Mouse (Mus musculus): ENCODE measurements around the gene Gpr179. TPM values are rescaled to one million over a fixed set of nuclear protein-coding genes. Genes with fewer than 3 reads are reported as not detected.
"Not testable (repeated sequence)": the region's sequence is repeated elsewhere in the genome, so short reads cannot be mapped to it uniquely, and the experiment has no call there.

The Gpr179 gene
- total RNA-seq, 1 experiment from 2014 or later = 0.10 TPM

DNA sequence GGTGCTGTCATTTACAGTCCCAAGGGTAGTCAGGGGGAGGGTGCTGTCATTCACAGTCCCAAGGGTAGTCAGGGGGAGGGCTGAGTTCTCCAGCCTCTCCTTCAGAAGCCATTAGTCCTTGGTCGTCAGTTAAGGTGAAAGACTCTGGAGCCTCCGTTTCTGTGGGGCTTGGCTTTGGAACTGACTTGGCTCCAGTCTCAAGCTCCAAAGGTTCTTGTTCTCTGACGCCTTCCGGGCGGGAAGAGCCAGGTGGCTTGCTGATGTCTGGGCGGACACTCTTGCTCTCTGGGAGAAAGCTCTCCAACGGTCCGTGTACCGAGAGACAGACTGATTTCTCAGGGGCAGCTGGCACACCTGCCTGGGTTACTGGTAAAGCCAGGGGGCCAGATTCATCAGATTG is 17.5 kb downstream of the Gpr179 start:
- no peak for ATAC-seq (replicated peaks in 1 of 2; ENCODE audit: insufficient read depth in 1 of 2, low FRiP score in 2 of 2, low TSS enrichment in 1 of 2, low read depth in 1 of 2, poor library complexity in 2 of 2, severe bottlenecking in 2 of 2)

DNA sequence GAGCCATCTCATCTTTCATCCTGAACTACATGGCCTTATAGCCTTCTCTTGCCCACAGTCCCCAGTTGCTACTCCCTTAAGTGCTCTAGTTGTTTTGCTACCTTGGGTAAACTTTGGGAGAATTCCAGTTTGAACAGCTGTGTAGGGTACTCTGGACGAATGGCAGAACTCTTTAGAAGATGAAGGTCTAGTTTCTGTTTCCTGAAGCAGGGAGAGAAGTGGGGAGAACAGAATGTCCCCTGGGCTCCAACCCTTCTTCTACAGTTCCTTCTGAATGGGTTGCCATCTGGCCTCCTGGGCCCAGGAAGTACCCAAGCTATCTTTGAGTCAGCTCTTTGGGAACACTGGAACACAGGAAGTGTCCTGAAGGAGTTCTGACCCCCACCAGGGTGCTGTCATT is 18.0 kb downstream of the Gpr179 start:
- no peak for ATAC-seq (replicated peaks in 1 of 2; ENCODE audit: insufficient read depth in 1 of 2, low FRiP score in 2 of 2, low TSS enrichment in 1 of 2, low read depth in 1 of 2, poor library complexity in 2 of 2, severe bottlenecking in 2 of 2)

DNA sequence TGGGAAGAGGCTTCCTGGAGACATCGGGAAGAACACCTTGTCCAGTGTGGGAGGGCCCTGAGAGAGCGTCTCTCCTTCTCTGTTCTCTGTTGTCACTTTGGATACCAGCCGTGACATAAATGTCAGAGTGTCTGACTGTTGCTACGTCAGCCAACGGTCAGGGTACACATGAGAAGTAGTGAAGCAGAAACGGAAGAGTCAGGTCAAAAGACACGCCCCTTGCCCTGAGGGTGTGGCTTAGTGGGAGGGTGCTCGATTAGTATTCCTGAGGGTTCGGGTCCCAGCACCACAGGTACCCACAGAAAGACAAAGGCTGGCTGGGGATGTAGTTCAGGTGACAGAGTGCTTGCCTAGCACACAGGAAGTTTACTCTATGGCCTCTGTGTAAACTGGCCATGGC is 18.8 kb downstream of the Gpr179 start:
- no peak for ATAC-seq (replicated peaks in 1 of 2; ENCODE audit: insufficient read depth in 1 of 2, low FRiP score in 2 of 2, low TSS enrichment in 1 of 2, low read depth in 1 of 2, poor library complexity in 2 of 2, severe bottlenecking in 2 of 2)

DNA sequence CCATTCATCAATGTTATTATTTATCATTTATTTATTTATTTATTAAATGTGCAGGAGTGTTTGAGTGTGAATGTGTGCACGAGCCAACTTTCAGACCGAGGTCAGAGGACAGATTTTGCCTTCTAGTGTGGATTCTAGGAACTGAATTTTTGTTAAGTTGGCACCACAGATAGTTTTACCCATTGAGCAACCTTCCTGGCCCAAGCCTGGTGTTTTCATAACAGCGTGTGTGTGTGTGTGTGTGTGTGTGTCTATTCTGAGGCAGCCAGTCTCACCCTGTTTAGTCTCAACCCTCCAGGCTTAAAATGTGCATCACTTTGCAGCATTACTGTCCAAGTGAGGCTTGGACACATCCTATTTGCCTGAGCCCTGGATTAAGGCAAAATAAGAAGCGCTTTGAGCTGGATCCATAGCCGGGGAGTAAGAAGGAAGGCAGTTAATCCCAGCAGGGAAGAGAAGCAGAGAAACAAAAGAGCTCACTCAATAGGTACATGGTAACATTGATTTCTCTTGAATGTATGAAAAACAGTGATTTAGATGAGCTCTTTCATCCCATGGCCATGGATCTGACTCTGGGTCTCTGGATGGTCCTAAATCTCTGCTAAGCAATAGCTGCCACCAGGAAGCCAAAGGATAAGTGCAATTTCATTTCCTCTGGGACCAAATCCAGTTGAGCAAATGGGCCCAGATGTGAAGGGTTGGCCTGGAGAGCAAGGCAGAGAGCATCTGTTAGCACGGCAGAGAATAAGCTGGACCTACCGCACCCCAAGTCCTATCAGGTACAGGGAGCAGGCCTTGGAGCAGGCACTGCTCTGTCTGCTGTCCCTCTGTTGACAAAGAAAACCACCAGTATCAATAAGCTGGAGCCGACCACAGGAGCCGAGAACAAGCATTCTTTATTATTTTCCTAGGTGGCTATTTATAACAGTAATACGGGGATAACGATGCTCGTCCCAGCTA is 20.4 kb downstream of the Gpr179 start:
- no peak for ATAC-seq (replicated peaks in 1 of 2; ENCODE audit: insufficient read depth in 1 of 2, low FRiP score in 2 of 2, low TSS enrichment in 1 of 2, low read depth in 1 of 2, poor library complexity in 2 of 2, severe bottlenecking in 2 of 2)

DNA sequence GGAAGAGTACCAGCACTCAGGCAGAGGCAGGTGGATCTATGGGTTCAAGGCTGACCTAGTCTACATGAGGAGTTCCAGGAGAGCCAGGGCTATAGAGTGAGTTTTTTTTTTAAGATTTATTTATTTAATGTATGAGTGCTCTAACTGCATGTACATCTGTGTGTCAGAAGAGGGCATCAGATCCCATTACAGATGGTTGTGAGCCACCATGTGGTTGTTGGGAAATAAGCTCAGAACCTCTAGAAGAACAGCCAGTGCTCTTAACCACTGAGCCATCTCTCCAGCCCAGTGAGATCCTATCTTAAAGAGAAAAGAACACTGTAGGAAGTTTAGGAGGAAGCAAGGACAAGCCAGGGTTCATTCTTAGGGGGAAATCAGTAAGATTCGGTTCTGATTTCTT is 21.6 kb downstream of the Gpr179 start:
- ATAC-seq (replicated peaks in 1 of 2; ENCODE audit: insufficient read depth in 1 of 2, low FRiP score in 2 of 2, low TSS enrichment in 1 of 2, low read depth in 1 of 2, poor library complexity in 2 of 2, severe bottlenecking in 2 of 2) = no peak

DNA sequence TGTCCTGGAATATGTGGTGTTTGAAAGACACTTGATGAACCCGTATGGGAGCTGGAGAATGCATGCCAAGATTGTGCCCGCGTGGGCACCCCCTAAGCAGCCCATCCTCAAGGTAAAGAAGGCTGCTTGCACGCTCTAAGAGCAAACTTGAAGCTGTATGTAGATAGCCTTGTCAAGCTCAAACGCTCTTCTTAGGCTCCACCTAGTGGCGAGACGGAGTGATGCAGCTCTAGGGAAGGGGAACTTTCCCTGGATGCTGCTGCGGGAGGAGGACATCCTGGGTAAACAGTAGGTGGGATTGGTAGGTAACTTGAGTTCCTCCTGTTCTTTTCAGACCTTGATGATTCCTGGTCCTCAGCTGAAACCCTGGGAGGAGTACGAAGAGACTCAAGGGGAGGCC is 23.7 kb downstream of the Gpr179 start:
- peak; percentile 58 to 67 for ATAC-seq (replicated peaks in 1 of 2; ENCODE audit: insufficient read depth in 1 of 2, low FRiP score in 2 of 2, low TSS enrichment in 1 of 2, low read depth in 1 of 2, poor library complexity in 2 of 2, severe bottlenecking in 2 of 2)

DNA sequence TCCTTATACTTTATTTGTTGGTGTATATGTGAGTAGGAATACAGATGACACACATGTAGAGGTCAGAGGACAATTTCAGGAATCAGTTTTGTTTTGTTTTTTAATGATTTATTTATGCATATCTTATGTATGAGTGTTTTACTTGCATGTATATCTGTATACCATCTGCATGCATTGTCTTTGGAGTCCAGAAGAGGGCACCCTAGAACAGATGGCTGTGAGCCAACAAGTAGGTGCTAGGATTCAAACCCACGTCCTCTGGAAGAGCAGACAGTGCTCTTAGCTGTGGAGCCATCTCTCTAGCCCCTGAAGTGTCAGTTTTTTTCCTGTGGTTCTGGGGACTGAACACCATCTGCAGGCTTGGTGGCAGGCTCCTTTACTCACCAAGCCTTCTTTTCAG is 26.7 kb downstream of the Gpr179 start:
- no peak for ATAC-seq (replicated peaks in 1 of 2; ENCODE audit: insufficient read depth in 1 of 2, low FRiP score in 2 of 2, low TSS enrichment in 1 of 2, low read depth in 1 of 2, poor library complexity in 2 of 2, severe bottlenecking in 2 of 2)

DNA sequence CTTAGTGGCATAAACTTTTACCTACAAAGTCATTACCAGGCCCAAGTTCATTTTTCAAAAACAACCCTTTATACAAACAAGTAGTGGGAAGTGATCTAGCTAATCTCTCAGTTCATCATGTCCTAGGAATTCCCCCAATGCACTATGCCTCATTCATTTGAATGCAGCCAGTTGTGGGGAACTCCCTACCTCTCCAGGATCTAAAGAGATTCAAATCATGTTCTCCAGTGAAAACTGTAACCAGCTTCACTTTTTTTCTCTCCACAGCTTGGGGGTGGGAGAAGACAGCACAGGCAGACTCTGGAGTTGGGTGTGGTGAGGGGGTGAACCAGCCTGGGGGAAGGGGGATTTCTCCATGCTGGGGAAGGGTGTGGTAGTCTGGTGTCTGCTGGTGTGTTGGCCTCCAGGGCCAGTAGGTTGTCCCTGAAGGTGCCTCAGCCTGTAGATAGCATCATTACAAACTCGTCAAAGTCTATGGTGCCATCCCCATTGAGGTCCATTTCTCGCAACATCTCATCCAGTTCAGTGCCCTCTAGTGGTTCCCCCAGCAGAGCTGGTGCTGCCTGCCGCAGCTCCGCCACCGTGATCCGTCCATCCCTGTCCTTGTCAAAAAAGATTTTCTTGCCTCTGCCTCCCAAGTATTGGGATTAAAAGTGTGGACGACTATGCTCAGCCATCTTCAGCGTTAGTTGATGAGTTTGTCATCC is 29.8 kb downstream of the Gpr179 start:
- ATAC-seq (replicated peaks in 1 of 2; ENCODE audit: insufficient read depth in 1 of 2, low FRiP score in 2 of 2, low TSS enrichment in 1 of 2, low read depth in 1 of 2, poor library complexity in 2 of 2, severe bottlenecking in 2 of 2) = peak; percentile 37 to 60; a peak in 2 of 4 replicates

DNA sequence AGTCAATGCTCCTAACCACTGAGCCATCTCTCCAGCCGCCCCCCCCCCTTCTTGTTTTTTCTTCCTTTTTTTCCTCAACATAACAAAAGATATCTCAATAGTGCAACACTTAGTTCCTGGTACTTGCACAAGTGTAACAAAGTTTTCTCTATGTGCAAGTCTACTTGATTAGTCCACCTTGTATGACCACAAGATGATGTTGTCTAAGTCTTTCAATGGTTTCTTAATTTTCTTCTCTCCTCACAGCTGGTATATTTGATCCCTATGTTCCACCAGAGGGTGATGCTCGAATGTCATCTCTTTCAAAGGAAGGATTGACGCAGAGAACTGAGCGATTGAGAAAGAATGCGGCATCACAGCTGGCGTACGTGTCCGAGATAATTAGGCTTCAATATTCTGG is 30.7 kb downstream of the Gpr179 start:
- peak in 1 of 2 experiments; percentile 64; a peak in 1 of 4 replicates for ATAC-seq (replicated peaks in 1 of 2; ENCODE audit: insufficient read depth in 1 of 2, low FRiP score in 2 of 2, low TSS enrichment in 1 of 2, low read depth in 1 of 2, poor library complexity in 2 of 2, severe bottlenecking in 2 of 2)

DNA sequence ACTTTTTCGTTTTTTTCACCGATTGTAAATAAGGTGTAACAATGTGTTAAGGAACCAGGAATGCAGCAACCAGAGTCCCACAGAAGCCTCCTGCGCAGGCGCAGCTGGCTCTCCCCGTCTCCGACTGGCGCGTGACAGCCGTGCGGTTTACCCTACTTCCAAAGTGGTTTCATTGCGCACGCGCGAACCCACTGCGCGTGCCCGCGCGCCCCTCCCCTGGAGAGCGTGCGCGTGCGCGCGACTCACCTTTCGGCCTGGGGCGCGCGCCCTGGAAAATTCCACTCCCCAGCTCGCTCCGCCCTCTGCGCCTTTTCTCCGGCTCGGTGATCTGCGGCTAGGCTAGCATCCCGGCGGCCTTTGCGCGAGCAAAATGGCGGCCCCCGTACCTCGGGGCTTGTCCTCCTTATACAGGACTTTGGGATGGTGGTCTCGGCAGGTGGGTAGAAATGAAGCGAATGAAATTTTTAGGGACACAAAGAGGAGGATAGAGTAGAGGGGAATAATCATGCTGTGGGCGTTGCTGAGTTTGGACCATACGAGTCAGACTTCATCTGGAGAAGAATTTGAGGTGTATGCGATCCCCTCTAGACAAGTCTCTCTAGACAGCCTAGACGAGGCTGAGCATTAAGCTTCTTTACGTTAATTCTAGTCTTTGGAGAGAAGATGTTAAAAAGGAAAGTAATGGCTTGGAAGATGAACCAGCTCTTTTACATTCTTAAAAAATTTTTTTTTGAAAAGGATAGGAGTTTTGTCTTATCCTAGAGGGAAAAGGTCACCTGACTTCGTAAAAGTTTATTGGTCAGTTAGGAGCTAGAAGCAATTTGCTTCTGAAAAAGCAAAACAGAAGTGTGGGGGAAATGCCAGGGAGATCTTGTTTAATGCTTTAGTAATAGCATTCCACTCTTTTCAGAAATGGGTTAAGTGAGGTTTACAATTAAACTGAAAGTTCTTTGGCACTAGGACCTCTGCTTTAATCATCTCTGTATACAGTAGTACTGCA is 36.1 kb downstream of the Gpr179 start, which contains the start of gene Mrpl45:
Gene Mrpl45, plus strand, starts transcription at position 213 of the 1,000 bp plus-strand sequence.
- ATAC-seq (replicated peaks in 1 of 2; ENCODE audit: insufficient read depth in 1 of 2, low FRiP score in 2 of 2, low TSS enrichment in 1 of 2, low read depth in 1 of 2, poor library complexity in 2 of 2, severe bottlenecking in 2 of 2) = peak; percentile 94 to 98

DNA sequence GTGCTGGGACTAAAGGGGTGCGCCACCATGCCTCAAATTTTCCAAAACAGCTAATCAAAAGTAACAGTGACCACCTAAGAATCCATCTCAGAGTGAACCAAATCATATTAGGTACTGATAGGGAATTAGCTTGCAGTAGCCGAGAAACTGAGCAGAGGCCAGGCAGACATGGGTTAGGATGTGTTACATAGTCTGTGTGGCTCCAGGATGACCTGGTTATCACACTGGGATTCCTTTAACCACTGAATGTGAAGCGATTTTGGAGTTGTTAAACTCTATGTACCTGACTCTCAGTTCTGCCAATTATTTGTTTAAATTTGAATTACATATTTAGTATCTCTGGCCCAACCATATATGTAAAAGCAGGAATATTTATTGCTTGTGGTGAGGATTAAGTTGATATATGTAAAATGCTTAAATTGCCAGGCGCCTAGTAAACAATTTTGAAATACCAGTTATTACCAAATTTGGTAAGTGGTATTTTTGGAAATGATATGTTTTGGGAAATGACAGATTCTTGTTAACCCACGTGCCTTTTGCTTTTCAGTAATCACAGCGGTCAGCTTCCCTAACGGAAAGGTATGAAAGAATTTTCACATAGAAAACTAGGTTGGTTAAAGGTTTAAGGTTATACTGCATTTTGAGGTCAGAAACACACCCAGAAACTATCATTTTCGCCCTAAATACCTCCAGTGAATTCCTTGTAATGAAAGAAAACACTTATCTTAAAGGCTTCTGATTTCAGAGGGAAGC is 37.0 kb downstream of the Gpr179 start:
- ATAC-seq (replicated peaks in 1 of 2; ENCODE audit: insufficient read depth in 1 of 2, low FRiP score in 2 of 2, low TSS enrichment in 1 of 2, low read depth in 1 of 2, poor library complexity in 2 of 2, severe bottlenecking in 2 of 2) = 0 out of 4 replicates have a peak, but pooled peaks of 1 of the 2 experiments have one; percentile 8

DNA sequence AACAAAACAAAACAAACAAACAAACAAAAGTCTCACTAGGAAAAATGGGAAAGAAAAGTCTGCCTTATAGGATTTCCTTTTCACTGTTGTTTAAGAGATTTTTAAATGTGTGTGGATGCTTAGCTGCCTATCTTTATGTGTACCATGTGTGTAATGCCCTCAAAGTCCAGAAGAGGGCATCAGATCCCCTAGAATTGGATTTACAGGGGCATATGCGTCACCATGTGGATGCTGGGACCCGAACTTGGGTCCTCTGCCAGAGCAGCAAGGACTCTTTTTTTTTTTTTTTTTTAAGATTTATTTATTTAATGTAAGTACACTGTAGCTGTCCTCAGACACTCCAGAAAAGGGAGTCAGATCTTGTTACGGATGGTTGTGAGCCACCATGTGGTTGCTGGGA is 37.8 kb downstream of the Gpr179 start:
- ATAC-seq (replicated peaks in 1 of 2; ENCODE audit: insufficient read depth in 1 of 2, low FRiP score in 2 of 2, low TSS enrichment in 1 of 2, low read depth in 1 of 2, poor library complexity in 2 of 2, severe bottlenecking in 2 of 2) = no peak

DNA sequence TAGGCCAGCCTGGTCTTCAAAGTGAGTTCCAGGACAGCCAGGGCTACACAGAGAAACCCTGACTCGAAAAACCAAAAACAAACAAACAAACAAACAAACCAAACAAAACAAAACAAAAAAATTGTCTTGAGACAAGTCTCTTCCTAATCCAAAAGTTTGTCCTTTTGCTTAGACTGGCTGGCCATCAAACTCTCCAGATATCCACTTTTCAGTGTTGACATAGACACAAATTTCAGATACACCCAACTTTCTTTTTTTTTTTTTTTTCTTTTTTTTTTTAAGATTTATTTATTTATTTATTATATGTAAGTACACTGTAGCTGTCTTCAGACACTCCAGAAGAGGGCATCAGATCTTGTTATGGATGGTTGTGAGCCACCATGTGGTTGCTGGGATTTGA is 39.0 kb downstream of the Gpr179 start:
- ATAC-seq (replicated peaks in 1 of 2; ENCODE audit: insufficient read depth in 1 of 2, low FRiP score in 2 of 2, low TSS enrichment in 1 of 2, low read depth in 1 of 2, poor library complexity in 2 of 2, severe bottlenecking in 2 of 2) = not testable (repeated sequence)

DNA sequence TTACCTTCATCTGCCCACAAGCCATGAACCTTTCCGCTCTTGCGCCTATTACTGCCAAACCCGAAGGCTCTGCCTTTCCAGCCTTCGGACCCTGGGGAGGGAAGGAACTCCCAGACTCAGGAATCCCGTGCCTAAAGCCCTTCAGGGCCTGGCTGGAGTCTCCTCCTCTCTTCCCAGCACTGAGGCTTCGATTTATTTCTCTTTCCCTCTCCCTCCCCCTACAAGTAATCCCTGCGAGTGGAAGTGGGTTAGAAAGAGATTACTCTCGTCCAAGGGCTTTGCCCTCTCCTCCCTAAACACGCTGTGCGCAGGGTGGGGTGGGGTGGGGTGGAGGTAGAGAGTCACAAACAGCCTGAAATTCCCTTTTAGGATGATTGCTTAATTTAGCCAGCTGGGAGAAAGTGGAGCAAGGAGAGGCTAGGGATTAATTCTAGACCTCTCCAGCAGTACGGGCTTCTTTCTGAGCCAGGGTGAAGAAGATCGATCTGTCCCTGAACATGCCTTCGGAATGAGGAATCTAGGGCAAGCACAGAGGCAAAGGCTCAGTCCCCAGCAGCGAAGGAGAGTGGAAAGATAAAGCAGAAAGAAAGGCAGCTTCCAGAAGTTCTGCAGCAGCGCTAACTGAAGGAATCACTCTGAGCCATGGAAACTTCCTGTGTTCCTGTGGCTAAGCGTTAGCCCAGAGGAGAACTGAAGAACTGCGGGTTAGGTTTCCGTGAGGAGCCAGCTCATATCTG is 40.8 kb downstream of the Gpr179 start:
- no peak for ATAC-seq (replicated peaks in 1 of 2; ENCODE audit: insufficient read depth in 1 of 2, low FRiP score in 2 of 2, low TSS enrichment in 1 of 2, low read depth in 1 of 2, poor library complexity in 2 of 2, severe bottlenecking in 2 of 2)

DNA sequence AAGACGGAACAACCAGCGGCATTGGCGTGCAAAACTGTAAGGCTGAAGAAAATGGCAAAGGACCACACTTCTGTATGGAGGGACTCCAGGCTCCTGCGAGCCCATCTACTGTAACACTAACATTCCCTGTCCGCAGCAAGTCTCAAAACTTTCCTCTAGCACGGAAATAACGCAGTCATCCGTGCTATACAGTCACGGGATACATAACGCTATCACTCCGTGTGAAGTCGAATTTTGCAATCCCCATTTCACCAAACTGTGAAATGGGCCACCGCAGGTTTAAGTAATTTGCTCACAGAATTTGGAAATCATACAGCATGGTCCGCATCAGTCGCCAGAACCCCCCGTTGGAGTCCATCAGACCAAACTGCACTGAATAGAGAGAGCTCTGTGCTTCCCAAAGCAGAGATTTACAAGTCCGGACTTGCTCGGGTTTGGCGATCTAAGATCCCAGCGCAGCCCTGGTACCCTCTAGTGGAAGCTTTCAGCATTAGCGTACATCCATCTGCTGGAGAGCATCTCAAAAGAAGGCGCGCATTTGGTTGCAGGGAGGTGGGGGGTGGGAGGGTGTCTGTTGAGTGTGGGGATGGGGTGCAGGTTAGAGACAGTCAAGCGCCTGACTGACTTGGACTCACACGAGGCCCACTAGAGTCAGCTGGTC is 41.8 kb downstream of the Gpr179 start:
- ATAC-seq (replicated peaks in 1 of 2; ENCODE audit: insufficient read depth in 1 of 2, low FRiP score in 2 of 2, low TSS enrichment in 1 of 2, low read depth in 1 of 2, poor library complexity in 2 of 2, severe bottlenecking in 2 of 2) = peak; percentile 54 to 65

Measured in hematopoietic stem cell, adult 5-6 weeks (primary cell).